Mouse (Mus musculus): ENCODE measurements around the gene Lgals8. TPM values are rescaled to one million over a fixed set of nuclear protein-coding genes. Genes with fewer than 3 reads are reported as not detected.

The Lgals8 gene
- total and polyA plus RNA-seq, 3 experiments: 28.1 to 39.7 (median 35.9) TPM

GRCm38 (mm10) chr13:12456711-12457110, 8.0 kb downstream of the Lgals8 start:
- Histone ChIP-seq H3K36me3 (ENCODE audit: control insufficient read depth, insufficient read depth, low read length) (no peaks in the 10 kb centered on the region; the same call in 1 of the 2 replicates), H3K27ac (no peak overlapping the region), H3K4me3 (no peak overlapping the region), H3K79me2 (replicated peaks; ENCODE audit: control insufficient read depth, insufficient read depth, low read length) (no peaks in the 10 kb centered on the region), H3K9ac (ENCODE audit: low read depth, low read length) (no peak overlapping the region), H3K4me1 (ENCODE audit: control insufficient read depth, insufficient read depth, low read length) (peaks cover 4% of the 10 kb centered on the region), H3K27me3 (ENCODE audit: control insufficient read depth, insufficient read depth, low read length) (no peaks in the 10 kb centered on the region)
- intact Hi-C loops (cut with DNase I): loop anchor here (5.0 kb wide), 1 partner anchor 39 kb away; no protein-coding TSS in a partner anchor
- 79% methylated on average over 7 of the region's 7 CpGs for WGBS
- TF ChIP-seq POLR2A (IDR thresholded peaks at IDR 0.05; ENCODE audit: insufficient read depth, low read depth, low read length) (no peak), CTCF (IDR thresholded peaks at IDR 0.05) (no peak), EP300 (IDR thresholded peaks at IDR 0.05; ENCODE audit: insufficient read depth, low read depth, low read length) (no peak)
- DNase-seq: no peak

GRCm38 (mm10) chr13:12454686-12455390, 9.9 kb downstream of the Lgals8 start:
- no peak for TF ChIP-seq CTCF (IDR thresholded peaks at IDR 0.05)
- no peak for TF ChIP-seq POLR2A (IDR thresholded peaks at IDR 0.05; ENCODE audit: insufficient read depth, low read depth, low read length)
- no peak for TF ChIP-seq EP300 (IDR thresholded peaks at IDR 0.05; ENCODE audit: insufficient read depth, low read depth, low read length)
- no peaks in the 10 kb centered on the region; the same call in 1 of the 2 replicates for H3K36me3 ChIP-seq (ENCODE audit: control insufficient read depth, insufficient read depth, low read length)
- H3K27ac ChIP-seq: no peak overlapping the region
- 88% methylated on average over 7 of the region's 7 CpGs for WGBS
- no peaks in the 10 kb centered on the region for H3K27me3 ChIP-seq (ENCODE audit: control insufficient read depth, insufficient read depth, low read length)
- H3K4me3 ChIP-seq: no peak overlapping the region
- DNase-seq: no peak
- intact Hi-C loops (cut with DNase I): loop anchor here (5.0 kb wide), 1 partner anchor 38 kb away; no protein-coding TSS in a partner anchor
- peaks cover 3% of the 10 kb centered on the region for H3K4me1 ChIP-seq (ENCODE audit: control insufficient read depth, insufficient read depth, low read length)
- no peaks in the 10 kb centered on the region for H3K79me2 ChIP-seq (replicated peaks; ENCODE audit: control insufficient read depth, insufficient read depth, low read length)
- no peak overlapping the region for H3K9ac ChIP-seq (ENCODE audit: low read depth, low read length)

- H3K27ac ChIP-seq: no peak overlapping the region
- DNase-seq: no peak
- 92% methylated on average over 14 of the region's 14 CpGs for WGBS
- H3K79me2 ChIP-seq (replicated peaks; ENCODE audit: control insufficient read depth, insufficient read depth, low read length): no peaks in the 10 kb centered on the region
- no peaks in the 10 kb centered on the region for H3K27me3 ChIP-seq (ENCODE audit: control insufficient read depth, insufficient read depth, low read length)
- no peaks in the 10 kb centered on the region for H3K4me1 ChIP-seq (ENCODE audit: control insufficient read depth, insufficient read depth, low read length)
- H3K4me3 ChIP-seq: no peak overlapping the region
- H3K36me3 ChIP-seq (ENCODE audit: control insufficient read depth, insufficient read depth, low read length): no peaks in the 10 kb centered on the region
- TF ChIP-seq CTCF (IDR thresholded peaks at IDR 0.05) (no peak), EP300 (IDR thresholded peaks at IDR 0.05; ENCODE audit: insufficient read depth, low read depth, low read length) (no peak)
- intact Hi-C loops (cut with DNase I): no loop called here
- H3K9ac ChIP-seq (ENCODE audit: low read depth, low read length): no peak overlapping the region
Observed at GRCm38 (mm10) chr13:12453150-12453549, 11.6 kb downstream of the Lgals8 start.

GRCm38 (mm10) chr13:12442008-12442587, 22.6 kb downstream of the Lgals8 start:
- peaks cover 2% of the 10 kb centered on the region for H3K4me1 ChIP-seq (ENCODE audit: control insufficient read depth, insufficient read depth, low read length)
- intact Hi-C loops (cut with DNase I): no loop called here
- H3K27me3 ChIP-seq (ENCODE audit: control insufficient read depth, insufficient read depth, low read length): no peaks in the 10 kb centered on the region
- no peaks in the 10 kb centered on the region for H3K79me2 ChIP-seq (replicated peaks; ENCODE audit: control insufficient read depth, insufficient read depth, low read length)
- TF ChIP-seq POLR2A (IDR thresholded peaks at IDR 0.05; ENCODE audit: insufficient read depth, low read depth, low read length): no peak
- TF ChIP-seq EP300 (IDR thresholded peaks at IDR 0.05; ENCODE audit: insufficient read depth, low read depth, low read length): no peak
- no peak for TF ChIP-seq CTCF (IDR thresholded peaks at IDR 0.05)
- peak in 1 of 2 experiments; percentile 21 for DNase-seq
- H3K4me3 ChIP-seq: no peak overlapping the region
- no peak overlapping the region; the same call in 1 of the 2 replicates for H3K27ac ChIP-seq
- H3K9ac ChIP-seq (ENCODE audit: low read depth, low read length): no peak overlapping the region
- H3K36me3 ChIP-seq (ENCODE audit: control insufficient read depth, insufficient read depth, low read length): peaks cover 3% of the 10 kb centered on the region
- 52% methylated on average over 2 of the region's 2 CpGs for WGBS

GRCm38 (mm10) chr13:12440813-12441212, 23.9 kb downstream of the Lgals8 start:
- TF ChIP-seq EP300 (IDR thresholded peaks at IDR 0.05; ENCODE audit: insufficient read depth, low read depth, low read length) (no peak), POLR2A (IDR thresholded peaks at IDR 0.05; ENCODE audit: insufficient read depth, low read depth, low read length) (no peak), CTCF (IDR thresholded peaks at IDR 0.05) (no peak)
- peaks cover 3% of the 10 kb centered on the region for H3K36me3 ChIP-seq (ENCODE audit: control insufficient read depth, insufficient read depth, low read length)
- H3K4me3 ChIP-seq: no peak overlapping the region
- DNase-seq: no peak
- WGBS: 84% methylated on average over 6 of the region's 6 CpGs
- intact Hi-C loops (cut with DNase I): no loop called here
- peaks cover 2% of the 10 kb centered on the region for H3K4me1 ChIP-seq (ENCODE audit: control insufficient read depth, insufficient read depth, low read length)
- H3K27ac ChIP-seq: no peak overlapping the region
- H3K9ac ChIP-seq (ENCODE audit: low read depth, low read length): no peak overlapping the region
- H3K79me2 ChIP-seq (replicated peaks; ENCODE audit: control insufficient read depth, insufficient read depth, low read length): no peaks in the 10 kb centered on the region
- no peaks in the 10 kb centered on the region for H3K27me3 ChIP-seq (ENCODE audit: control insufficient read depth, insufficient read depth, low read length)

GRCm38 (mm10) chr13:12439586-12439985, 25.2 kb downstream of the Lgals8 start:
- WGBS: 95% methylated on average over 3 of the region's 3 CpGs
- H3K27ac ChIP-seq: no peak overlapping the region
- peaks cover 2% of the 10 kb centered on the region for H3K4me1 ChIP-seq (ENCODE audit: control insufficient read depth, insufficient read depth, low read length)
- DNase-seq: no peak
- H3K4me3 ChIP-seq: no peak overlapping the region
- no peaks in the 10 kb centered on the region for H3K79me2 ChIP-seq (replicated peaks; ENCODE audit: control insufficient read depth, insufficient read depth, low read length)
- TF ChIP-seq EP300 (IDR thresholded peaks at IDR 0.05; ENCODE audit: insufficient read depth, low read depth, low read length) (no peak), POLR2A (IDR thresholded peaks at IDR 0.05; ENCODE audit: insufficient read depth, low read depth, low read length) (no peak), CTCF (IDR thresholded peaks at IDR 0.05) (no peak)
- no peaks in the 10 kb centered on the region for H3K27me3 ChIP-seq (ENCODE audit: control insufficient read depth, insufficient read depth, low read length)
- H3K9ac ChIP-seq (ENCODE audit: low read depth, low read length): no peak overlapping the region
- intact Hi-C loops (cut with DNase I): no loop called here
- peaks cover 3% of the 10 kb centered on the region for H3K36me3 ChIP-seq (ENCODE audit: control insufficient read depth, insufficient read depth, low read length)
